Mouse (Mus musculus) midbrain, embryonic 10.5 days (tissue): ENCODE measurements at regions not wholly inside any gene's neighbourhood (a gene's known extent, or its start where the extent isn't known, plus 50 kb on each side); places are given as distances from the start of the nearest gene placed in this dataset.

Experiments
- DNase-seq: peaks from one replicate; pipeline ENCODE4 v3.0.0-alpha.2; 2017; ENCODE audit warnings: low spot score
- H3K27ac ChIP-seq: fragments of 300-500 bp; sonication (generic); replicated peaks from 2 replicates; pipeline ENCODE4 v1.5.1; 2016; ENCODE audit warnings: mild to moderate bottlenecking
- H3K27me3 ChIP-seq: fragments of 300-500 bp; sonication (generic); 2 replicates; pipeline ENCODE4 v1.6.1; 2016; ENCODE audit warnings: low read depth, mild to moderate bottlenecking; ENCODE audit not compliant: poor library complexity, severe bottlenecking
- H3K36me3 ChIP-seq: fragments of 300-500 bp; sonication (generic); 2 replicates; pipeline ENCODE4 v1.6.1; 2016; ENCODE audit warnings: mild to moderate bottlenecking, moderate library complexity
- H3K4me1 ChIP-seq: fragments of 300-500 bp; sonication (generic); 2 replicates; pipeline ENCODE4 v1.6.1; 2016
- H3K4me3 ChIP-seq: fragments of 300-500 bp; sonication (generic); 2 replicates; pipeline ENCODE4 v1.5.1; 2016; ENCODE audit warnings: mild to moderate bottlenecking, moderate library complexity
- H3K9me3 ChIP-seq: fragments of 300-500 bp; sonication (generic); replicated peaks from 2 replicates; pipeline ENCODE4 v1.6.1; 2016; ENCODE audit warnings: mild to moderate bottlenecking
- WGBS: fragments of 180-500 bp; shearing (Covaris S2); methylation state at CpG from one replicate; pipeline ENCODE4 v1.1.7; 2016; 5-methylcytosine and 5-hydroxymethylcytosine counted together

DNA sequence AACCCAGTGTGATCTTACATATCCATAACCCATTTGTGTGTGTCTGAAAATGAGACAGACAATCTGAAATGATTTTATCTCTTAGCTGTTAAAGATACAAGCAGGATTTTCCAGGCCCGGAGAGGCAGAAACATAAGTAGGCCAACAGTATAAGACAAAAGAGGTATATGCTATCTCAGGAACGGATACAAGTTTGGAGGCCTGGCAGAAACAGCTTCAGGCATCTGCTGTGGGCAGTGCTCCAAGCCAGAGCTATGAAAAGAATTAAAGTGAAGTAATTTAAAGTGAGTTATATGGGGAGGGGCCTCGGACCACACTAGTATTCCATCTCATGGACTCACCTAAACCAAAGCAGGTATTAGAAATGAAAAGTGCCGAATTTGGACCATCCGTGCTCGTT lies 118.8 kb upstream of the Fn1 start:
- Histone ChIP-seq H3K4me3 (no peak overlapping the region), H3K36me3 (no peaks in the 10 kb centered on the region), H3K27ac (no peak overlapping the region), H3K27me3 (no peaks in the 10 kb centered on the region), H3K4me1 (no peaks in the 10 kb centered on the region), H3K9me3 (no peaks in the 10 kb centered on the region)
- 90% methylated on average over 6 of the region's 6 CpGs for WGBS
- no peak for DNase-seq

DNA sequence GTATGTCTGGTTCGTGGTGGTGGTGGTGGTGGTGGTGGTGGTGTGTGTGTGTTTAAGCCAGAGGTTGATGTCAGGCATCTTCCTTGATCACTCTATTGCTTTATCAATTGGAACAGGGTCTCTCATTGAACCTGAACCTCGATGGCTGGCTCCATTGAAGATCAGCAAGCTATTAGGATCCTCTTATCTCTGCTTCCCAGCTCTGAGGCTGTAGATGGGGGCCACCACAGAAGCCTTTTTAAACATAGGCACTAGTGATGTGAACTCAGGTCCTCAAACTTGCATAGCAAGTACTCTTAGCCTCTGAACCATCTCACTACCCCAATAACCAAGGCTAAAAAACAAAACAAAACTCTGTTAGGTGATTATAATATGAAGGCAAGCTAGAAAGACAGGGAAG lies 116.6 kb upstream of the Fn1 start:
- Histone ChIP-seq H3K27me3 (no peaks in the 10 kb centered on the region), H3K27ac (no peak overlapping the region), H3K36me3 (no peaks in the 10 kb centered on the region), H3K9me3 (no peaks in the 10 kb centered on the region), H3K4me1 (no peaks in the 10 kb centered on the region), H3K4me3 (no peak overlapping the region)
- DNase-seq, result no peak
- WGBS, result 73% methylated on average over 2 of the region's 2 CpGs

DNA sequence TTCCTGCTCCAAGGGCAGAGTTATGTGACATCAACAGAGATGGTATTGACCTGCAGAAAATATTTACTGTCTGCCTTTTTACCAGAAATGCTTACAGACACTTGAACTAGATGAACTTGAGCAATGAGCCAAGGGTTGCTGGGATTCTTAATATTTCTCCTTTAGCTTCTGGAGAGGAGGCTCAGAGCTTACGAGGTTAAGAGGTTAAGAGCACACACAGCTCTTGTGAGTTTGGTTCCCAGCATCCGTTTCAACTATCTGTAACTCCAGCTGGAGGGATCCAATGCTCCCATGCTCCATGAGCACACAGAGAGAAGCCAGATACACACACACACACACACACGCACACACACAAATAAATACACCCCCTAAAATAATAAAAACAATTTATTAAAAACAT lies 114.7 kb upstream of the Fn1 start:
- Histone ChIP-seq H3K4me1 (no peaks in the 10 kb centered on the region), H3K27me3 (no peaks in the 10 kb centered on the region), H3K9me3 (no peaks in the 10 kb centered on the region), H3K36me3 (no peaks in the 10 kb centered on the region), H3K27ac (no peak overlapping the region), H3K4me3 (no peak overlapping the region)
- WGBS, result 81% methylated on average over 3 of the region's 3 CpGs
- no peak for DNase-seq

DNA sequence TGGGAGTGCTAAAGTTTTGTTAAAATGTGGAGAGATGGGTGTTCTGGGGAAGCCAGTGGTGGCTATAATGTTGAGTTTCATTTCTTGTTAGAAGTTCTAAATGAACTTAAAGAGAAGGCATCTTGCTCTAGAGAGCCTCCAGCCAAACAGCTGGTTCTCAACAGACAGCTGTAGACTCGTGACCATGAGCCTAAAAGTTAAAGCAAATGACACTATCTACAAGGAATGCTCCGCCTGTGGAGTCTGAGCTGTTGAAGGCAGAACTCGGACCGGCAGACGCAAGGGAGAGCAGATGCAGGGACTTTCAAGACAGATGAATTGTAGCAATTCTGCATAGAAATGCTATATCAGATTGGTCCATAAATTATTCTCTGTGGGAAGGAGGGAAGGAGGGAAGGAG lies 114.1 kb upstream of the Fn1 start:
- Histone ChIP-seq H3K27ac (no peak overlapping the region), H3K9me3 (no peaks in the 10 kb centered on the region), H3K36me3 (no peaks in the 10 kb centered on the region), H3K27me3 (no peaks in the 10 kb centered on the region), H3K4me3 (no peak overlapping the region), H3K4me1 (no peaks in the 10 kb centered on the region)
- DNase-seq, result no peak
- WGBS, result 85% methylated on average over 5 of the region's 5 CpGs

DNA sequence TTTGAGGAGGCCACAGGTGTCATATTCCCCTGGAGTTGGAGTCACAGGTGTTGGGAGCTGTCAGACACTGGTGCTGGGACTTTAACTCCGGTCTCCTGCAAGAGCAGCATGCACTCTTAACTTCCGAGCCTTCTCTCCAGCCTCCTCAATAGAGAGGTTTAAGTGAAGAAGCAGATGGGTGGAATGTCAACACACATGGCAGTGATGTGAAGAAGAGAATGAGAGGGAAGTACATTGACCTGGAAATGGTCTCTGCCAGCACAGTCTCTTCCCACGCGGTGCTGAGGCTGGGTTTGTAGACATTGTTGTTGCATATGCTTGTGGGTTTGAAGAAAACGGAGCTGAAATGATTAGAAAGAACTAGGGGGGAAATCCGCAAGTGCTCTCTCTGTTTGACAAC lies 112.0 kb upstream of the Fn1 start:
- no peaks in the 10 kb centered on the region for H3K9me3 ChIP-seq
- no peak overlapping the region for H3K4me3 ChIP-seq
- H3K27me3 ChIP-seq, result no peaks in the 10 kb centered on the region
- WGBS, result 82% methylated on average over 6 of the region's 6 CpGs
- DNase-seq, result no peak
- H3K4me1 ChIP-seq, result no peaks in the 10 kb centered on the region
- H3K27ac ChIP-seq, result no peak overlapping the region
- H3K36me3 ChIP-seq, result no peaks in the 10 kb centered on the region

DNA sequence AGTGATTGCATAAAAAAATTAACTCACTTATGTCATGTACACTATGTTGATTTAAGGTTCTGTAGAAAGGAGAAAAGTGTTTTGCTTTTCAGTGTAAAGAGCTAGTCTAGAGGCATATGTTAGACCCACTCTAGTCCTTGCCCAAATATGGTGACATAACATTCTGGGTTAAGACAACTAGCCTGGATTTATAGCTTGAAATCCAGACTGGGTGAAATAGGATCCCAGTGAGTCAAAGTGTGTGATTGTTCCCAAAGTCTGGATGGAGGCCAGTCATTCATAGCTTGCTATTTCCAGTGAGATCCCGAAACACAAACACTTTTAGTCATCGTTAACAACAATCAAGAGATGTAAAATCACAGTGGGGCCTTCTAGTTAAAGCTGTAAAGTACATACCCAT lies 110.5 kb upstream of the Fn1 start:
- Histone ChIP-seq H3K27ac (no peak overlapping the region), H3K4me1 (no peaks in the 10 kb centered on the region), H3K36me3 (no peaks in the 10 kb centered on the region), H3K27me3 (no peaks in the 10 kb centered on the region), H3K4me3 (no peak overlapping the region), H3K9me3 (no peaks in the 10 kb centered on the region)
- DNase-seq, result no peak
- 94% methylated on average over 2 of the region's 2 CpGs for WGBS

DNA sequence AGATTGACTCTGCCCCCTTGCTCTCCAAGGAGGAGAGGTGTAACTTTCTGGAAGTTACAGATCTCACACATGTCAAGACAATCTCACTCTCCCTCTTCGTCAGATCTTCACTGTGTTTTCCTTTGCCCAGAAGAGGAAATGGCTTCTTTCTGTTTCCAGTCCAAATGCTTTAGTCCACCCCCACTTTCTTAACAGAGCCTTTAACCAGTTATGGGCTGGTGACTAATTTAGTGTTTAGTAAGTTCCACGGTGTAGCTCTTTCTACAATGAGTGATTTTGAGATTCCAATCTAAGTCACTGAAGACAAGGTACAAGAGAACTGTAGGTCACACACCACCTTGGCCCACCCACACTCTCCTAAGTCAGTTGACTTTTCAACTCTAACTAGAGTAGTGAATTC lies 107.3 kb upstream of the Fn1 start:
- WGBS, result 75% methylated on average over 2 of the region's 2 CpGs
- peaks cover 3% of the 10 kb centered on the region; the same call in 1 of the 2 replicates for H3K4me1 ChIP-seq
- H3K36me3 ChIP-seq, result no peaks in the 10 kb centered on the region
- H3K9me3 ChIP-seq, result no peaks in the 10 kb centered on the region
- DNase-seq, result no peak
- H3K4me3 ChIP-seq, result no peak overlapping the region
- H3K27ac ChIP-seq, result no peak overlapping the region
- H3K27me3 ChIP-seq, result no peaks in the 10 kb centered on the region

DNA sequence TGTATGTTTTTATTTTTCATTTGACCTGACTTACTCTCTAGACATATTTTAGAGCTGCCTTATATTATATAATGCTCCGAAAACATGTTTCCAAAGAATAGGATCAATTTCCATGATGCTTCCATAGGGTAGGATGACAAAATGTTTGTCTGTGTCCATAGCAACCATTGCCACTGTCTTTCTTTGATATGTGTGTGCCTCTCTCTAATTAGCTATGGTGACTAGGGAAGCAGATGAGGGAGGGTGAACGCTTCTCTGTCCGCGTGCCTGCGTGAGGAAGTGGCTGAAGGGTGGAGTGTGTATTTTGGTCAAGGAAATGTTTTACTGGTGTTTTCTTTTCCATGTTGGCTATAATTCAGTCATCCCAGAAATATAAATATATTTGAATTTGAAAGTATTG lies 104.2 kb upstream of the Fn1 start:
- Histone ChIP-seq H3K9me3 (no peaks in the 10 kb centered on the region; the same call in 1 of the 2 replicates), H3K4me1 (peaks cover 3% of the 10 kb centered on the region; the same call in 1 of the 2 replicates), H3K27ac (no peak overlapping the region), H3K4me3 (no peak overlapping the region), H3K27me3 (no peaks in the 10 kb centered on the region), H3K36me3 (no peaks in the 10 kb centered on the region)
- DNase-seq, result no peak
- WGBS, result 83% methylated on average over 5 of the region's 5 CpGs

DNA sequence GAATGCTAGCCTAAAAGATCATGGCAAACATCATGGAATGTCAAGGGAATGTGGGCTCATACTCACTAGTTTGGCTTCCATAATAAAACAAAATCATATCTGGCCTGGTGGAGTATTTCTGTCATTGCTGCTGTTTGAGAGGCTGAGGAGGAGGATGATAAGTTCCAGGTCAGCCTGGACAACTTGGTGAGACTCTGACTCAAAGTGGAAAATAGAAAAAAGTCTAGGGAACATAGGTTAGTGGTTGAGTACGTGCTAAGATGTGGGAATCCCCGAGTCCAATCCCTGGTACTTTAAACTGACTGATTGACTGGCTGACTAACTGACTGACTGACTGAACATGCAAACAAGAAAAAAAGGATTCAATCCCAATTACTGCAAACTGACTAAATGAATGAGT lies 103.2 kb upstream of the Fn1 start:
- Histone ChIP-seq H3K4me1 (peaks cover 3% of the 10 kb centered on the region; the same call in 1 of the 2 replicates), H3K36me3 (no peaks in the 10 kb centered on the region), H3K27ac (no peak overlapping the region), H3K4me3 (no peak overlapping the region), H3K27me3 (no peaks in the 10 kb centered on the region), H3K9me3 (no peaks in the 10 kb centered on the region; the same call in 1 of the 2 replicates)
- DNase-seq, result no peak
- WGBS, result 83% methylated on average over 2 of the region's 2 CpGs

DNA sequence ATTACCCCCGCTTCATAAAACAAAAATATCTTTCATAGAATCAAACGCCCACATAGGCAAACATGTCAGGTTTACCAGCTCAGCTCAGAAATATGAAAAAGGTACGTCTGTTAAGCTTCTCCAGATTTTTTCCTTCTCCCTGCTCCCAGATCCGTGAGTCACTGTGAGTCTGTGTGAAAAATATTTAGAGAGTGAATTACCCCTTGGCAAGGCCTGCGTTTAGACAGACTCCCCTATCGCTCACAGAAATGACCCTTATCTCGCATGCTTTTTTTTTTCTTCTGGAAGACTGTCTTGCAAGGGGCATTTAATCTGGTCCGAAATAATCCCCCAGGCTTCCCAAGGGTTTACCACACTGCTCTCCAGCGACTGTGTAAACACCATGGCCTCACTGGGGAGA lies 102.4 kb upstream of the Fn1 start:
- Histone ChIP-seq H3K4me3 (no peak overlapping the region), H3K27me3 (no peaks in the 10 kb centered on the region), H3K27ac (no peak overlapping the region), H3K36me3 (no peaks in the 10 kb centered on the region), H3K4me1 (peaks cover 3% of the 10 kb centered on the region; the same call in 1 of the 2 replicates), H3K9me3 (no peaks in the 10 kb centered on the region; the same call in 1 of the 2 replicates)
- DNase-seq, result no peak
- 74% methylated on average over 9 of the region's 9 CpGs for WGBS

DNA sequence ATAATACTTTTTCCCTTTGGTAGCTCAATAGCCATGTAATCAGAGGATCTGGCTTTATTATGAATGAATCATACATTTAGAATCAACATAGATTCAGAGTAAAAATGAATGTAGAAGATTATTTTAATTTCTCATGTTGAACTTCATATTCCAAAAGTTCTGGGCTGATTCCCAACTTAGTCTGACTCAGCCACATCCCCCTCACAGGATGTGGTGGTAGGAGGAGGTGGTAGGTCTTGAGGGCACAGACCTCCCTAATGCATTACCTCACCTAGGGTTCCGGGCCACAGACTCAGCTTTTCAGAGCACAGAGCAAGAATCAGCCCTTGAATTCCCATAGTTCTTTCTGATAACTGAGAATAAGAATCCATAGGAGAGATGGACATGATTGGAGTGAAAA lies 99.4 kb upstream of the Fn1 start:
- DNase-seq, result no peak
- no peaks in the 10 kb centered on the region for H3K27me3 ChIP-seq
- H3K9me3 ChIP-seq, result no peaks in the 10 kb centered on the region; the same call in 1 of the 2 replicates
- no peak overlapping the region for H3K4me3 ChIP-seq
- H3K4me1 ChIP-seq, result peaks cover 3% of the 10 kb centered on the region; the same call in 1 of the 2 replicates
- WGBS, result 91% methylated on average over 1 of the region's 1 CpGs
- H3K27ac ChIP-seq, result no peak overlapping the region
- H3K36me3 ChIP-seq, result no peaks in the 10 kb centered on the region

DNA sequence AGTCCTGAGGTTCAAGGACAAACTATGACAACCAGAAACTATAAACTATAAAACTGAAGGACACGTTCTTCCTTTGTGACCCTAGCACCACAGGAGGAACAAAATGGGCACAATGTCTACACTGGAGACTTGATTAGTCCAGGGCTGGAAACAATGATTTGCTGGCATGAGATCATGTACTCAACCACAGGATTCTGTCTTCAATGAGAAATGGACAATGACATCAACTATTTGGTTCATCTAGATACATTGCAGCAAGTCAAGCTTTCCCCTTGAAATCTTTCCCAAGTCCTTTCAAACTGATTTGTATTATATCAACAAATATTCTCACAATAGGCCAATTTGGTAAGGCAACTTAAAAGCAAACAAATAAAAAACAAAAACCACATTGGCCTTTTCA lies 98.6 kb upstream of the Fn1 start:
- Histone ChIP-seq H3K4me1 (no peaks in the 10 kb centered on the region), H3K27ac (no peak overlapping the region), H3K27me3 (no peaks in the 10 kb centered on the region), H3K36me3 (no peaks in the 10 kb centered on the region), H3K9me3 (no peaks in the 10 kb centered on the region; the same call in 1 of the 2 replicates), H3K4me3 (no peak overlapping the region)
- WGBS, result 89% methylated on average over 1 of the region's 1 CpGs
- DNase-seq, result no peak

DNA sequence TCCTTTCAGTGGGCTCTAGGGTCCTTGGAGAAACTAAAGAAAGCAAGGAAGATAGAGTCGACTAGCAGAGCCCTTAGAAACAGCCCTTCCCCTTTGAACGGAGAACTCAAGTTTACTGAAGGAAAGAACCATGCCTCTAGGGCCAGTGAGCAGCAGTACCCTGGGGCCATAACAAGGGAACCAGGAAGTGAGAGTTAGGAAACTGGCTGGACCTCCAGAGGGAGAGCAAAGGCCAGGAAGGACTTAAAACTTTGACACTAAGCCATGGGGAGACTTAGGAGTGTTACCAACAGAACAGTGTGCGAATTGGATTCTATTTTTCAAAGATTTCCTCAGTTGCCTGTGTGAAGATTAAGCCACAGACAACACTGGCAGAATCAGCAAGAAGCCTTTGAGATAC lies 82.6 kb upstream of the Fn1 start:
- DNase-seq, result no peak
- H3K27ac ChIP-seq, result no peak overlapping the region
- WGBS, result 81% methylated on average over 3 of the region's 3 CpGs

DNA sequence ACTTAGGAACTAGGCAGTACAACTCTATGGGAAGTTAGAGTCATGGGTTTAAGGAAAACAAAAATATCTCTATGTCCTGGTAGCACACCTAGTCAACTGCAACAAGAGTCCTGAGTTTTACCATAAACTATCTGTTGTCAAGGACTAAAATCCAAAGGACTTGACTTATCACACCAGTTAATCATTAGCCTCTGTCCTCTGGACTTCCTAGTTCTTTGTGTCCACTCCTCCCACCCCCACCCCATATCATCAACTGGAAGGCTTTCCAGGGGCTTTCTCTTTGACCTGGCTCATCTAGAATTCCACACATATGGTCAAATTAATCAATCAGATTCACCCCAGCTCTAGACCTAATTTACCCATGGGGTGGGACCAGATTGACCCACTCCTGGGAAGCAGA lies 78.6 kb upstream of the Fn1 start:
- H3K27ac ChIP-seq, result no peak overlapping the region
- H3K4me1 ChIP-seq, result no peaks in the 10 kb centered on the region
- no peak overlapping the region for H3K4me3 ChIP-seq
- H3K9me3 ChIP-seq, result no peaks in the 10 kb centered on the region
- no peaks in the 10 kb centered on the region for H3K27me3 ChIP-seq
- H3K36me3 ChIP-seq, result no peaks in the 10 kb centered on the region
- DNase-seq, result no peak

More for the DNA sequence above, 82.6 kb upstream of the Fn1 start:
- Histone ChIP-seq H3K27me3 (no peaks in the 10 kb centered on the region), H3K4me3 (no peak overlapping the region), H3K9me3 (no peaks in the 10 kb centered on the region), H3K4me1 (no peaks in the 10 kb centered on the region), H3K36me3 (no peaks in the 10 kb centered on the region)
